Mouse (Mus musculus) bone marrow macrophage, adult 2 months (primary cell): Measurements from ENCODE around the gene Ipcef1.

ENCODE experiments used
- CTCF ChIP-seq: IDR thresholded peaks from 2 replicates; pipeline ENCODE4 v1.5.1; 2012; ENCODE audit warnings: low read depth, mild to moderate bottlenecking, low read length, moderate library complexity
- POLR2A ChIP-seq: IDR thresholded peaks from 2 replicates; pipeline ENCODE4 v1.6.1; 2012; ENCODE audit warnings: mild to moderate bottlenecking, low read depth, low read length, borderline replicate concordance

DNA sequence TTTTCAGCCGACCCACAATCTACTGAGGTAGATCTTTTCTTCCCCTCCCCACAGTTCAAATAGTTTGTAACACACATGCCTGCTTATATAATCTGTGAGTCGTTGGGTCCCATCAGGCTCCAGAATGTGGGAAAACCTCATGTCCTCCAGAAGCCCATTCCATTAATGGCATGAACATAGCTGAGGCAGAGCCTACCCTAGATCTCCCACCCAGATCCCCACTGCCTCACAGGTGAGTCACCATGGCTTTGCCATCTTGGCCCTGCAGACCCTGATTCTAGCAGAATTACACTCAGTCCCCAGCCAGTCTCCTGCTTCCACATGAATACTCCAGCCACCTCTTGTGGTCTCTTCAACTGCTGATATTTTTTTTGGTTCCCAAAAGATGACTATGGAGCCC lies 23.4 kb upstream of the Ipcef1 start:
- TF ChIP-seq CTCF (no peak), POLR2A (no peak)
